Mouse (Mus musculus): Measurements from ENCODE around the gene Cnga2. TPM values are rescaled to one million over a fixed set of nuclear protein-coding genes. Genes with fewer than 3 reads are reported as not detected.

Gene Cnga2
- polyA plus RNA-seq, 1 experiment, result not detected

DNA sequence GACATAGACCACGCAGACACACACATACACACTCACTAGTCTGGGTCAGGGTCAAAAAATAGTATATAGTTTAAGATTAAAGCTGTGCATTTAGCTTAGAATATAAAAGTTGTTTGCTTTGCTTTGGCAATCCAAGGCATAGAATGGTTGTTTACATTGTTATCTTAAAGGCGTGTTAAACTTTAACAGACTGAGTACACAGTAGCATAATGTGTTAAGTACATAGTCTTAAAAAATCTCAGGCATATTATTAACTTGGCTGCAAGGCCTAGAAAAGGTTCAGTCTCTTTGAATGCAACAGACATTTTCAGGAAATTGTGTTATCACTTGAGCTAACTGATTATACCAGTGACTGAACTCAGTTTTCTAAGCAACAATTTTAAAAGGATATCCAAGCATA lies 56.3 kb downstream of the Cnga2 start:
- H3K27ac ChIP-seq (ENCODE audit: insufficient read depth, low read depth, low read length), result no peak overlapping the region
- TF ChIP-seq POLR2A (IDR thresholded peaks at IDR 0.05; ENCODE audit: low read depth, low read length) (no peak), CTCF (conservative IDR thresholded peaks at IDR 0.05; ENCODE audit: insufficient read depth, insufficient read length, low read depth, low read length) (no peak)
- H3K36me3 ChIP-seq (ENCODE audit: control insufficient read depth, insufficient read depth, low read length), result no peaks in the 10 kb centered on the region
- no peak overlapping the region for H3K4me3 ChIP-seq (ENCODE audit: insufficient read depth, low read depth, low read length)
- no peaks in the 10 kb centered on the region for H3K27me3 ChIP-seq (replicated peaks; ENCODE audit: control insufficient read depth, insufficient read depth, low read length)
- 74% methylated on average over 2 of the region's 2 CpGs for WGBS
- H3K4me1 ChIP-seq (ENCODE audit: control insufficient read depth, insufficient read depth, low read length), result no peaks in the 10 kb centered on the region
- DNase-seq, result no peak

Other genes starting within 250 kb of the Cnga2 start
- 3.9 and 6.3 TPM in 2 replicates for gene Vma21, start 175.9 kb upstream of the Cnga2 start, polyA plus RNA-seq (2012; rRNA removed)
- gene Gm1141, start 70.8 kb upstream of the Cnga2 start, polyA plus RNA-seq (2012; rRNA removed), result 0.08 and 0.18 TPM in 2 replicates
- gene Prrg3, start 29.2 kb upstream of the Cnga2 start, polyA plus RNA-seq (2012; rRNA removed), result 1.1 and 1.2 TPM in 2 replicates
- gene Fate1, start 18.9 kb upstream of the Cnga2 start, polyA plus RNA-seq (2012; rRNA removed), result not detected in 2 replicates
- gene Magea4, start 230.2 kb downstream of the Cnga2 start, polyA plus RNA-seq (2012; rRNA removed), result not detected in 2 replicates

Data from kidney, adult 2 months (tissue).